Mouse (Mus musculus) macrophage (primary cell): Measurements from ENCODE around the gene Galk2. TPM values are rescaled to one million over a fixed set of nuclear protein-coding genes. Genes with fewer than 3 reads are reported as not detected.

Experiments used
- H3K27ac ChIP-seq: fragments of 350-480 bp; formaldehyde crosslinking; 2 replicates; pipeline ENCODE4 v1.9.0; 2021
- H3K36me3 ChIP-seq: fragments of 350-480 bp; formaldehyde crosslinking; 2 replicates; pipeline ENCODE4 v1.9.0; 2021; ENCODE audit errors: inconsistent target
- H3K4me3 ChIP-seq: fragments of 350-480 bp; formaldehyde crosslinking; 2 replicates; pipeline ENCODE4 v1.9.0; 2021; ENCODE audit errors: inconsistent target
- H3K79me2 ChIP-seq: fragments of 350-480 bp; formaldehyde crosslinking; 2 replicates; pipeline ENCODE4 v1.9.0; 2021; ENCODE audit errors: inconsistent target
- WGBS: methylation state at CpG from one replicate; pipeline ENCODE4 v1.1.7; 2026; ENCODE audit warnings: inconsistent platforms; ENCODE audit not compliant: missing documents; 5-methylcytosine and 5-hydroxymethylcytosine counted together
- polyA plus RNA-seq: library from polyadenylated mRNA; stranded (reverse); fragments of 250-400 nt; gene quantifications from 3 replicates; pipeline ENCODE4 v1.2.4, GENCODE M21; 2018; ENCODE audit warnings: inconsistent platforms
- total RNA-seq, 78 experiments: library from RNA; depleted of rRNA; stranded (reverse); fragments of 250-400 nt; gene quantifications; 1 replicate in 9 of 78; 2 replicates in 24 of 78; 3 replicates in 43 of 78; 4 replicates in 2 of 78; pipeline ENCODE4 v1.2.4; 2018; ENCODE audit warnings: inconsistent platforms in 56 of 78

Galk2 gene
- 100 to 1,000 TPM in 15 of 26 experiments, 10 to 100 TPM in 11; 36.9 to 195 (median 121) TPM for total RNA-seq (2018; cell fraction: chromatin; rRNA removed)
- total RNA-seq (2018; cell fraction: cytosol; rRNA removed), result 10 to 100 TPM; 55.7 to 91.2 (median 72.4) TPM
- total RNA-seq (2018; cell fraction: nucleus; rRNA removed), result 100 to 1,000 TPM in 8 of 26 experiments, 10 to 100 TPM in 18; 36.7 to 148 (median 72.2) TPM
- 64.7 to 79.9 TPM (median 70.6 TPM) in 3 replicates for polyA plus RNA-seq

- Histone ChIP-seq H3K4me3 (peak within 1 kb of the TSS; percentile 85), H3K27ac (peak within 1 kb of the TSS; percentile 31; the same call in 1 of the 2 replicates), H3K36me3 (no peaks in the 10 kb centered on the region), H3K79me2 (peaks cover 51% of the 10 kb centered on the region)
- WGBS, result under 1% methylated on average over 52 of the region's 54 CpGs
These were observed at the start of gene Galk2, which contains the start of gene Cops2 for GRCm38 (mm10) chr2:125858521-125859280. Gene Galk2, plus strand, starts transcription at chr2:125859109. Gene Cops2, minus strand, starts transcription at chr2:125859139.

GRCm38 (mm10) chr2:125809551-125809950, 49.4 kb upstream of the Galk2 start:
- Histone ChIP-seq H3K27ac (no peak overlapping the region), H3K79me2 (no peaks in the 10 kb centered on the region), H3K36me3 (no peaks in the 10 kb centered on the region), H3K4me3 (no peak overlapping the region)
- 90% methylated on average over 7 of the region's 7 CpGs for WGBS

GRCm38 (mm10) chr2:125811332-125811731, 47.6 kb upstream of the Galk2 start:
- 39% methylated on average over 2 of the region's 2 CpGs for whole genome bisulfite sequencing
- Histone ChIP-seq H3K4me3 (no peak overlapping the region), H3K36me3 (no peaks in the 10 kb centered on the region), H3K79me2 (no peaks in the 10 kb centered on the region), H3K27ac (no peak overlapping the region)

DNA sequence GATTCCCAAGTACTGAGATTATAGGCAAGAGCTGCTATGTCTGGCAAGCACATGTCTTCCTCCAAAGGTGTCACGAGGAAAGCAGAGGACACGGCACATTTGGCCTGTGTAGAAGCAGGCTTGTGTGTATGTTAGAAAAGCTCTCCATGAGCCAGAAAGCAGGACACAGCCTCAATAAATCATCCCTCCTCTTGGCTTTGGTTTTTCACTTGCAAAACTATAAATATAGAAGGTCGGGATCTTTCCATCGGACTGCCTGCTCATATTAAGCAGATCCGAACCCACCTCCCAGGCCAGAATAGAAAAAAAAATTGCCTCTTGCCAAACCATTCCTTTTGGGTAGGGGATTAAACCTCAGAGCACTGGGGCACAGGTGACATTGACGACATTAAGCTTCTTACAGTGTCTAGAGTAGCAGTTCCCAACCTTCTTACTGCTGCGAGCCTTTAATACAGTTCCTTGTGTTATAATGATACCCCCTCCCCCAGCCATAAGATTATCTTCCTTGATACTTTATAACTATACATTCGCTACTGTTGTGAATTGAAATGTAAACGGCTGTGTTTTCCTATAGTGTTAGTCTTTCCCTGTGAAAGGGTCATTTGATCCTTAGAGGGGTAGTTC, 44.8 kb upstream of the Galk2 start:
- no peak overlapping the region for H3K4me3 ChIP-seq
- H3K36me3 ChIP-seq, result no peaks in the 10 kb centered on the region
- H3K27ac ChIP-seq, result no peak overlapping the region
- 93% methylated on average over 9 of the region's 9 CpGs for WGBS
- H3K79me2 ChIP-seq, result no peaks in the 10 kb centered on the region

DNA sequence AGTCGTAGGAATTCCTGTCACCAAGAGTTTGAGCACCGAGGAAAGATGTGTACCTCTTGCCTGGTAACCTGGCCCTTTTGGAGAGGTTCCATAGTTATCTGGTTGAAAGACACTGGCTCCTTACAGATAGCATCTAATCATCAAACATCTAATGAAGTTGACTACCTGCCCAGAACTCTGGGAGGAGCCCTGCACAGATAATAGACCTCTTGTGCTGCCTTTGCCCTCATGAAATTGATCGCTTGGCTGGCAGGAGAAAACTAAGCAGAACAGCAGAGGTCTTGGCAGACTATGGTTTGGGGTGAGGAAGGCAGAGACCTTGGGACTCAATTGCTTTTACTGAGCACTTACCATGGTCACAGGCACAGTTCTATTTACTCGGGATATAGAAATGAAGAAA, 38.5 kb upstream of the Galk2 start:
- Histone ChIP-seq H3K36me3 (no peaks in the 10 kb centered on the region), H3K4me3 (no peak overlapping the region), H3K79me2 (no peaks in the 10 kb centered on the region), H3K27ac (no peak overlapping the region)
- 95% methylated on average over 4 of the region's 4 CpGs for WGBS

DNA sequence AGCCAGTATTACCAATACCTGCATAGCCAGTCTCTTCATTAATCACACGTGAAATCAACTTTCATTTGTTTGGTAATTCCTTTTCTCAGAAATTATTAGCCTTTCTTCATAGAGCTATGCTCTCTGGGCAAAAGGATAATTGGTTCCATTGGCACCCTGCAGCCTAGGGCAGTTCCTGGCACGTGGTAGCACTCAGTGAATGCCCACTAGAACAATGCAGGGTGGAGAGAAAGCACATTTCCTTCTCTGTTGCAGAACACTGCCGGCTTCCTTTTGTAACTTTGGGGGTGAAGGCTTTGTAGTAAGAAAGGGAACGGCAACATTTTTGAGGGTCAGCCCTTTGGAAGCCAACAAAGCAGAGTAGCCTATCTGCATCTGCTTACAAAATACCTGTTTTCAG, 32.7 kb upstream of the Galk2 start:
- H3K4me3 ChIP-seq, result no peak overlapping the region
- H3K27ac ChIP-seq, result no peak overlapping the region
- no peaks in the 10 kb centered on the region for H3K36me3 ChIP-seq
- H3K79me2 ChIP-seq, result no peaks in the 10 kb centered on the region
- WGBS, result 59% methylated on average over 4 of the region's 4 CpGs

DNA sequence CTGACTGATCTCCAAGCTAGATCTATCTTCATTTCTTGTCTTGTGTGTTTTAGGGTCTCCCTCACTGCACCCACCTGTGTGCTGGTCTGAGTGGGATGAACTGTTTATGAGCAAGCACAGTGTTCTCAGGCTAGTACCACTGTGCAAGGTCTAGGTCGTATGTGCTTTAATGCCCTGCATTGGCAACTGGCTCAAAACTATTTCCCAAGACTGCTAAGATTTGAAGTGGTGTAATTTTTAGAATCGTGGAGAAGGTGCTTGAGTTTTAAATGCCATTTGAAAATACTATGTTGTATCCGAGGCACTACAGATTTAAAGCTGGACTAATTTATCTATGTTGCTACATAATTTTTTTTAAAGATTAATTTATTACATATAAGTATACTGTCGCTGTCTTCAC, 31.0 kb upstream of the Galk2 start:
- Histone ChIP-seq H3K4me3 (no peak overlapping the region), H3K27ac (no peak overlapping the region), H3K79me2 (no peaks in the 10 kb centered on the region), H3K36me3 (peaks cover 10% of the 10 kb centered on the region)
- WGBS, result 92% methylated on average over 4 of the region's 4 CpGs

- Histone ChIP-seq H3K4me3 (no peak overlapping the region), H3K36me3 (peaks cover 30% of the 10 kb centered on the region), H3K79me2 (no peaks in the 10 kb centered on the region), H3K27ac (no peak overlapping the region)
- 87% methylated on average over 2 of the region's 2 CpGs for WGBS
These were observed 29.0 kb upstream of the Galk2 start for GRCm38 (mm10) chr2:125829924-125830323.

DNA sequence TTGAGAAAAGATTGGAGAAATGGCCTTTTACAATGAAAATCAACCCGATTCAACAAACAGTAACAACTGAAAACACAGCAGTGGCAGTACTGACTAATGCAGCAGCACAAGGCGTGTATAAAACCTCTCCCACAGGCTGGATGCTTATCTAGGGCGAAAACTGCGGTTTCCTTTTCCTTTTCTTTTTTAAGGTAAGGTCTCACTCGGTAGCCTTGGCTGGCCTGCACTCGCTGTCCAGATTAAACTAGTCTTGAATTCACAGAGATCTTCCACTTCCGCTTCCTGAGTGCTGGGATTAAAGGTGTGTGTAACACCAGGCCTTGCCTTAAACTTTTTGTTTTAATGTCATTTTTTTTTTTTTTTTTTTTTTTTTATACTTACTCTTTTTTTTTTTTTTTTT, 20.8 kb upstream of the Galk2 start:
- 94% methylated on average over 6 of the region's 7 CpGs for WGBS
- peaks cover 78% of the 10 kb centered on the region for H3K36me3 ChIP-seq
- no peak overlapping the region for H3K27ac ChIP-seq
- no peak overlapping the region for H3K4me3 ChIP-seq
- no peaks in the 10 kb centered on the region for H3K79me2 ChIP-seq

DNA sequence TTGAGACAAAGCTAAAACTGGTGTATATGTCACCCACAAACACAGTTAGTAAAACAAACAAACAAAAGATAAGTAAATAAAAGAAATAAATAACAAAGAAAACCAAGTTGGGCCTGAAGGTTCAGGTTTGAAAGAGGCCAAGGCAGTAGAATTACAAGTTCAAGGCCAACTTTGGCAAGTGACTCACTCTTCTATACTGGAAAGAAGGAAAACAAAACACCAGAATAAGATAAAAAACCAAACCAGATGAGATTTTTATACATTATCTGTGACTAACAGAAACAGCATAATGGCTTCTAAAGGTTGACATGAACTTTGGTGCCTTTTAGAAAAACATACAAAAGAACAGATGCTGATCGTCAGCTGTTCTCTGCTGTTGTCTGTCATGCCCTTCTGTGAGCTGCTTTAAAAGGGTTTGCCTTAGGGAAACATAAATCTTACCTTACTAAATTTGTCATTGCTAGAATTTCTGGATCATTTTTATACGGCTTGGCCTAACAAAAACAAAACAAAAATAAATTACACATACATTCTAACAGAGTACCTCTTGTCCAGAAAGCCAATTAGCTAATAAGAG, 20.1 kb upstream of the Galk2 start:
- Histone ChIP-seq H3K27ac (no peak overlapping the region), H3K79me2 (no peaks in the 10 kb centered on the region), H3K4me3 (no peak overlapping the region), H3K36me3 (peaks cover 77% of the 10 kb centered on the region)
- 93% methylated on average over 2 of the region's 2 CpGs for WGBS

DNA sequence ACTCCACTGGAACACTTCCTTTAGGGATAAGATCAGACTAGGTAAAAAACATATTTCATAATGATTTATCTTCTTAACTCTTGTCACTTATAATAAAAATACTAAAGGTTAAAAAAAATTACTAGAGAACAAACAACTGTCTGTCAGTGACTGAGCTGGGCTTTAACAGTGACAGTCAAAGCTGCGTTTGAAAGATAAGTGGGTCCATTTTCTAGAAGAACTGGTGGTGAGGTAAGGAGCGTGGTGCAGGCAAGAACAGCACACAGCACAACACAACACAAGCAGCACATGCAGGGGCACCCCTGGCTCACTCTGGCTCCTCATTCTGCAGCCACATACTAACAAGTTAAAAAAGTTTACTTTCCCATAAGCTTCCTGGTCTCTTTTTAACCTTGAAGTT, 7.7 kb upstream of the Galk2 start:
- 86% methylated on average over 1 of the region's 2 CpGs for WGBS
- H3K36me3 ChIP-seq, result peaks cover 25% of the 10 kb centered on the region
- no peak overlapping the region for H3K27ac ChIP-seq
- H3K4me3 ChIP-seq, result no peak overlapping the region
- H3K79me2 ChIP-seq, result peaks cover 71% of the 10 kb centered on the region

DNA sequence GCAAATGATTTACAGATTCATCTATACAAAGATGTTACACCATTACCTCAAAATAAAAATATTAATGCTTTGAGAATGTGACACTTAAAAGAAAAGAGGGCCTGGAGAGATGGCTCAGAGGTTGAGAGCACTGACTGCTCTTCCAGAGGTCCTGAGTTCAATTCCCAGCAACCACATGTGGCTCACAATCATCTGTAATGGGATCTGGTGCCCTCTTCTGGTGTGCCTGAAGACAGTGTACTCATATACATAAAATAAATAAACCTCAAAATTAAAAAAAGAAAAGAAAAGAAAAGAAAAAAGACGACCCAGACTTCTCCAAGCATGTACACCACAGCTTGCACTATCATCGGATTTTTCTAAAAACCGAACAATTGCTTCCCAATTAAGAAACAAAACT, 1.2 kb upstream of the Galk2 start:
- H3K4me3 ChIP-seq, result peak overlapping the region; percentile 85
- H3K36me3 ChIP-seq, result no peaks in the 10 kb centered on the region
- no peak overlapping the region for H3K27ac ChIP-seq
- H3K79me2 ChIP-seq, result peaks cover 61% of the 10 kb centered on the region
- WGBS, result 34% methylated on average over 3 of the region's 3 CpGs

DNA sequence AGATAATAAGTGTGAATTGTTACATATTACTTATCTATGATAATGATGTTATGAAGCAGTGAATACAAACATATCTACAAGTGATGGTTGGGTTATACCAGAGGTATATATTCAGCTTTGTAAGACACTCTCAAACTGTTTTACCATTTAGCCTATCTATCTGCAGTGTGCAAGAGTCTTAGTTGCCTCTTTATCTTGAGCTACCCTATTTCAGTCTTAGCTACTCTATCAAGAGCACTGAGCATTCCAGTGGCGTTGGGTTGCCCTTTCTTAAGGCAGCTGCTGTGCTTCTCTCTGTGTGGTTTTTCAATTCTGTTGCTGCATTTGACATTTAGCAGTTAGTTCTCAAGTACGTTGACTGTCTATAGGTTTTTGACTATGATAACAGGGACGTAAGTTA, 4.9 kb downstream of the Galk2 start:
- Histone ChIP-seq H3K36me3 (no peaks in the 10 kb centered on the region), H3K27ac (no peak overlapping the region), H3K79me2 (peaks cover 28% of the 10 kb centered on the region), H3K4me3 (no peak overlapping the region)
- 88% methylated on average over 3 of the region's 3 CpGs for WGBS

- H3K27ac ChIP-seq, result no peak overlapping the region
- no peaks in the 10 kb centered on the region; the same call in 1 of the 2 replicates for H3K36me3 ChIP-seq
- no peak overlapping the region for H3K4me3 ChIP-seq
- peaks cover 36% of the 10 kb centered on the region for H3K79me2 ChIP-seq
- WGBS, result 100% methylated on average over 1 of the region's 1 CpGs
These were observed 5.6 kb downstream of the Galk2 start for GRCm38 (mm10) chr2:125864551-125864950.

- no peak overlapping the region for H3K27ac ChIP-seq
- H3K4me3 ChIP-seq, result no peak overlapping the region; the same call in 1 of the 2 replicates
- peaks cover 9% of the 10 kb centered on the region; the same call in 1 of the 2 replicates for H3K36me3 ChIP-seq
- peaks cover 46% of the 10 kb centered on the region for H3K79me2 ChIP-seq
These were observed 6.7 kb downstream of the Galk2 start for GRCm38 (mm10) chr2:125865585-125865984.
